Mouse (Mus musculus) limb, embryonic 14.5 days (tissue): ENCODE measurements around the gene Tti1. TPM values are rescaled to one million over a fixed set of nuclear protein-coding genes. Genes with fewer than 3 reads are reported as not detected.
A peak's percentile ranks its signal among the peaks of the same experiment; 100 is the strongest.

Experiments
- ATAC-seq: fragments of 200-750 bp; cut with Nextera tagmentation; 2 replicates; pipeline ENCODE4 v1.8.0; 2017; ENCODE audit warnings: low read depth, moderate number of reproducible peaks, moderate TSS enrichment; ENCODE audit not compliant: low FRiP score
- DNase-seq: peaks from one replicate; pipeline ENCODE4 v3.0.0-alpha.2; 2015; ENCODE audit warnings: low spot score
- H3K27ac ChIP-seq: fragments of 300-500 bp; sonication (generic); replicated peaks from 2 replicates; pipeline ENCODE4 v1.5.1; 2014; ENCODE audit warnings: low read depth, mild to moderate bottlenecking, low read length, moderate library complexity, mixed read lengths
- H3K27me3 ChIP-seq: fragments of 300-500 bp; sonication (generic); 2 replicates; pipeline ENCODE4 v1.6.1; 2014; ENCODE audit warnings: low read length, mixed read lengths; ENCODE audit not compliant: control insufficient read depth, insufficient read depth
- H3K36me3 ChIP-seq: fragments of 300-500 bp; sonication (generic); 2 replicates; pipeline ENCODE4 v1.6.1; 2014; ENCODE audit warnings: mild to moderate bottlenecking, low read length, moderate library complexity, mixed read lengths; ENCODE audit not compliant: control insufficient read depth, insufficient read depth
- H3K4me1 ChIP-seq: fragments of 300-500 bp; sonication (generic); 2 replicates; pipeline ENCODE4 v1.6.1; 2014; ENCODE audit warnings: antibody characterized with exemption, low read length, mixed read lengths; ENCODE audit not compliant: control insufficient read depth, insufficient read depth
- H3K4me2 ChIP-seq: fragments of 300-500 bp; sonication (generic); replicated peaks from 2 replicates; pipeline ENCODE4 v1.6.1; 2014; ENCODE audit warnings: low read depth, mild to moderate bottlenecking, low read length, moderate library complexity; ENCODE audit not compliant: severe bottlenecking
- H3K4me3 ChIP-seq: fragments of 300-500 bp; sonication (generic); replicated peaks from 2 replicates; pipeline ENCODE4 v1.5.1; 2014; ENCODE audit warnings: low read length
- H3K9ac ChIP-seq: fragments of 300-500 bp; sonication (generic); 2 replicates; pipeline ENCODE4 v1.6.1; 2014; ENCODE audit warnings: mild to moderate bottlenecking, low read depth, low read length, moderate library complexity; ENCODE audit not compliant: severe bottlenecking
- H3K9me3 ChIP-seq: fragments of 300-500 bp; sonication (generic); 2 replicates; pipeline ENCODE4 v1.6.1; 2016; ENCODE audit warnings: low read length; ENCODE audit not compliant: control insufficient read depth
- POLR2A ChIP-seq: fragments of 200-500 bp; IDR thresholded peaks from 2 replicates; pipeline ENCODE4 v1.8.0; 2012; ENCODE audit warnings: inconsistent platforms, mild to moderate bottlenecking, moderate library complexity, borderline replicate concordance; ENCODE audit not compliant: insufficient read depth, insufficient read length; ENCODE audit errors: extremely low read depth
- WGBS: fragments of 180-500 bp; shearing (Covaris S2); extraction: QIAGEN DNeasy Blood & Tissue Kit; methylation state at CpG from one replicate; pipeline ENCODE4 v1.1.7; 2014; 5-methylcytosine and 5-hydroxymethylcytosine counted together
- polyA plus RNA-seq, 2 experiments: library from polyadenylated mRNA; depleted of rRNA in 1 of 2; stranded (reverse) in 1 of 2; unstranded in 1 of 2; fragments of >200 nt; fragmentation: Nextera tagmentation in 1 of 2; extraction: Ambion mirVana in 1 of 2; gene quantifications; 2 replicates each; pipeline versions ENCODE4 v1.2.1 to v1.2.3; 2012 to 2014

Tti1 gene
- polyA plus RNA-seq, 2 experiments, result 19.1 to 23.7 TPM

- Histone ChIP-seq H3K9ac (no peak overlapping the region), H3K36me3 (no peaks in the 10 kb centered on the region), H3K27ac (no peak overlapping the region), H3K4me1 (peaks cover 14% of the 10 kb centered on the region), H3K9me3 (no peaks in the 10 kb centered on the region), H3K27me3 (no peaks in the 10 kb centered on the region; the same call in 1 of the 2 replicates), H3K4me2 (peak overlapping the region; percentile 26; the same call in 1 of the 2 replicates), H3K4me3 (no peak overlapping the region)
- ATAC-seq (0 out of 2 replicates have a peak, but pooled peaks have one; percentile 34), DNase-seq (no peak)
- WGBS, result 2% methylated on average over 23 of the region's 23 CpGs
- no peak for TF ChIP-seq POLR2A
Observed at GRCm38 (mm10) chr2:157974604-157975501, 53.4 kb downstream of the Tti1 start.

DNA sequence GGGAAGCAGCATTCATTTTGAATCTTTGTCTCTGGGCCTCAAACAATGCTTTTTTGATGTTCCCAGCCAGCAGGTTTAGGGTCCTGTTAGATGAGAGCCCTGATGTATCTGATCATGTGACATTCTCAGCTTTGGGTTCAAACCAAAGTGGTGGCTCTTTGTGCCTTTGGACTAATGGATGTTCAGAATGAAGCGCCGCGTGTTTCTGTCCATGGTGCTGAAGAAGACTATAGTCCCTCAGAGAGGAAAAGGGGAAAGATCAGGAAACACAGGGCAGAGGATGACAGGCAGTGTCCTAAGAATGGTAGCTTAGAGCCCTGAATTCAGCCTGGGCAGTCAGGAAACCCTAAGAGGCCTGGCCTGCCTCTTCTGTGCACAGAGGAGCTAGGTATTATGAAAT, 57.6 kb downstream of the Tti1 start:
- Histone ChIP-seq H3K4me1 (peaks cover 14% of the 10 kb centered on the region), H3K9me3 (no peaks in the 10 kb centered on the region), H3K9ac (no peak overlapping the region), H3K27me3 (no peaks in the 10 kb centered on the region; the same call in 1 of the 2 replicates), H3K36me3 (no peaks in the 10 kb centered on the region), H3K4me3 (no peak overlapping the region), H3K4me2 (no peak overlapping the region), H3K27ac (no peak overlapping the region)
- TF ChIP-seq POLR2A, result no peak
- ATAC-seq, result no peak
- 1% methylated on average over 3 of the region's 3 CpGs for WGBS
- DNase-seq, result peak; percentile 87

DNA sequence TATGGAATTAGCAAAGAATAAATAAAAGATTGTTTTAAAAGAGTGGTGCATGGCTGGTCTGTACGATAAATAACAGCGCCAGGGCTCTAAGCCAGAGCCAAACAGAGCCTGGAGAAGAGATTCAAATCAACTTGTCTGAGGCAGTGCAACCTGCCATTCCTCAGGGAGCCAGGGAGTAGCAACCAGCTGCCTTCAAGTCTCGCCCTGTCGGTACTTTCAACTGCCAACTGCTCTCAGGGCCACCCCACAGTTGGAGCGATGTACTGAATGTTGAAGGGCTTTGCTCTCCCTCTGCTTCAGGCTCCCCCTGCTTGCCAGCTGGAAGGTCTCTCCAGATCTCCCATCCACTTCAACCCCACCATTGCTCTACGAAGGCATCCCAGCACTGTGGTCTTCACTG, 58.1 kb downstream of the Tti1 start:
- Histone ChIP-seq H3K27ac (no peak overlapping the region), H3K4me1 (peaks cover 9% of the 10 kb centered on the region), H3K4me2 (no peak overlapping the region), H3K4me3 (no peak overlapping the region), H3K9me3 (no peaks in the 10 kb centered on the region), H3K36me3 (no peaks in the 10 kb centered on the region), H3K27me3 (no peaks in the 10 kb centered on the region), H3K9ac (no peak overlapping the region)
- ATAC-seq (no peak), DNase-seq (no peak)
- WGBS, result 57% methylated on average over 6 of the region's 6 CpGs
- TF ChIP-seq POLR2A, result no peak

GRCm38 (mm10) chr2:157967856-157968255, 60.4 kb downstream of the Tti1 start:
- no peaks in the 10 kb centered on the region for H3K4me1 ChIP-seq
- no peak overlapping the region for H3K27ac ChIP-seq
- H3K4me3 ChIP-seq, result no peak overlapping the region
- TF ChIP-seq POLR2A, result no peak
- H3K36me3 ChIP-seq, result no peaks in the 10 kb centered on the region
- WGBS, result 12% methylated on average over 3 of the region's 3 CpGs
- H3K27me3 ChIP-seq, result no peaks in the 10 kb centered on the region
- no peak for ATAC-seq
- no peak for DNase-seq
- no peak overlapping the region for H3K4me2 ChIP-seq
- H3K9ac ChIP-seq, result no peak overlapping the region
- no peaks in the 10 kb centered on the region for H3K9me3 ChIP-seq

GRCm38 (mm10) chr2:157957707-157958108, 70.5 kb downstream of the Tti1 start:
- no peaks in the 10 kb centered on the region for H3K4me1 ChIP-seq
- H3K27ac ChIP-seq, result no peak overlapping the region
- 1% methylated on average over 2 of the region's 2 CpGs for WGBS
- H3K4me3 ChIP-seq, result no peak overlapping the region
- TF ChIP-seq POLR2A, result no peak
- H3K9ac ChIP-seq, result no peak overlapping the region
- H3K27me3 ChIP-seq, result no peaks in the 10 kb centered on the region
- DNase-seq (no peak), ATAC-seq (no peak)
- H3K9me3 ChIP-seq, result no peaks in the 10 kb centered on the region
- H3K36me3 ChIP-seq, result no peaks in the 10 kb centered on the region
- H3K4me2 ChIP-seq, result no peak overlapping the region
